Mouse (Mus musculus) layer of hippocampus, adult 9-11 months (tissue): ENCODE measurements around the gene Poln.

Experiments
- DNase-seq: peaks from one replicate; pipeline ENCODE4 v3.0.0; 2022

The Poln gene

DNA sequence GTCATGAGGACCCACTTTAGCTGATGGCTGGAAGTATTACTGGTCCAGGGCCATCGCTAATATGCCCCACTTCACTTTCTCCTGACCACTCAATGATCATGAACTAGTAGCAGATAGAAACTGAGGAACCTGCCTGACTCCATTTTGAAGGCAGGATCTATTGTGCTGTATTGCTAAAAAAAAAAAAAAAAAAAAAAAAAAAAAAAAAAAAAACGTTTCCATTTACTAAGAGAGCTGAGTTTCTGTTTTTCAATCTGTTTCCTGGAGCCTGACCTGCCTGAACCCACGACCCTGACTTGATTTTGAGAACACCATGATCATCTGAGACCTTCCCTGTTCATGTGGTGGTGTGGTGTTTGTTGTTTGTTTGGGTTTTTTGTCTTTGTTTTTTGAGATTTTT, 193.0 kb downstream of the Poln start:
- DNase-seq, result no peak

DNA sequence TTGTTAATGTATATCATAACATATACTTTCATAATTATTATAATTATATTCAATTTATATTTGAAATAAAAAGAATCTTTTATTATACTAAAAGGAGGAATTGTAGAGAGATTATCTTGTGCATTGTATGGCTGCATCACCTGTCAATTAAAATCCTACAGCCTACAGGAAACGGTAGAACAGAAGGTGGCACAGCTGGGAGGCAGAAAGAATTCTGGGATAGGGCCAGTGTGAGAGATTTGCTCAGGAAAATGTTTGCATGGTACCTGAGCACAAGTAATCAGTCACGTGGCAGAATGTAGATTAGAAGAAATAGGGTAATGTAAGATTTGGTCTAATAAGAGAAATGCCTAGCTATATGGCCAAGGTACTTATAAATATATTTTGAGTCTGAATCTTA, 194.5 kb downstream of the Poln start:
- no peak for DNase-seq

GRCm38 (mm10) chr5:33959382-33959781, 209.9 kb downstream of the Poln start:
- no peak for DNase-seq
